Mouse (Mus musculus) MEL (cell line): ENCODE measurements around the gene Dnah17. TPM values are rescaled to one million over a fixed set of nuclear protein-coding genes. Genes with fewer than 3 reads are reported as not detected.

Experiments used
- DNase-seq: peaks from one replicate; pipeline ENCODE4 v3.0.0; 2011; ENCODE audit warnings: low read depth, low spot score
- H3K27ac ChIP-seq: 2 replicates; pipeline ENCODE4 v1.5.1; 2012; ENCODE audit warnings: low read depth, mild to moderate bottlenecking, control low read depth, low read length, moderate library complexity; ENCODE audit not compliant: control insufficient read depth
- H3K27me3 ChIP-seq, 2 experiments: fragments of 150-350 bp in 1 of 2; sonication (generic) in 1 of 2; 2 replicates each; pipeline ENCODE4 v1.6.1; 2012; ENCODE audit warnings: low read length in 2 of 2, mild to moderate bottlenecking in 2 of 2, improper control_type of control experiment in 1 of 2, moderate library complexity in 1 of 2; ENCODE audit not compliant: insufficient read depth in 2 of 2, control insufficient read depth in 1 of 2
- H3K36me3 ChIP-seq, 2 experiments: 2 replicates each; pipeline ENCODE4 v1.6.1; 2012 to 2014; ENCODE audit warnings: low read length in 2 of 2, improper control_type of control experiment in 1 of 2, inconsistent platforms in 1 of 2, mild to moderate bottlenecking in 1 of 2; ENCODE audit not compliant: insufficient read depth in 2 of 2, control insufficient read depth in 1 of 2
- H3K4me1 ChIP-seq, 2 experiments: fragments of 150-350 bp in 1 of 2; sonication (generic) in 1 of 2; 2 replicates each; pipeline ENCODE4 v1.6.1; 2012; ENCODE audit warnings: low read length in 2 of 2, improper control_type of control experiment in 1 of 2, mild to moderate bottlenecking in 1 of 2; ENCODE audit not compliant: insufficient read depth in 2 of 2, control insufficient read depth in 1 of 2
- H3K4me3 ChIP-seq, 2 experiments: fragments of 150-350 bp in 1 of 2; sonication (generic) in 1 of 2; 2 replicates each; pipeline ENCODE4 v1.5.1; 2012; ENCODE audit warnings: low read depth in 2 of 2, low read length in 2 of 2, mild to moderate bottlenecking in 2 of 2, moderate library complexity in 2 of 2, control low read depth in 1 of 2, improper control_type of control experiment in 1 of 2; ENCODE audit not compliant: control insufficient read depth in 1 of 2, insufficient read depth in 1 of 2
- H3K79me2 ChIP-seq: 2 replicates; pipeline ENCODE4 v1.6.1; 2012; ENCODE audit warnings: mild to moderate bottlenecking, low read length, moderate library complexity; ENCODE audit not compliant: control insufficient read depth, poor library complexity, insufficient read depth
- H3K9ac ChIP-seq: 2 replicates; pipeline ENCODE4 v1.6.1; 2012; ENCODE audit warnings: low read depth, mild to moderate bottlenecking, control low read depth, low read length, moderate library complexity; ENCODE audit not compliant: control insufficient read depth, poor library complexity, severe bottlenecking
- H3K9me3 ChIP-seq: fragments of 150-350 bp; sonication (generic); replicated peaks from 2 replicates; pipeline ENCODE4 v1.6.1; 2012; ENCODE audit warnings: mild to moderate bottlenecking, low read length, improper control_type of control experiment, moderate library complexity; ENCODE audit not compliant: insufficient read depth
- CHD2 ChIP-seq: IDR thresholded peaks from 2 replicates; pipeline ENCODE4 v1.6.1; 2011; ENCODE audit warnings: low read length, improper control_type of control experiment
- CTCF ChIP-seq, 3 experiments: IDR thresholded peaks in 2 of 3; conservative IDR thresholded peaks in 1 of 3; 2 replicates each; pipeline ENCODE4 v1.5.1; 2011 to 2012; ENCODE audit warnings: low read length in 3 of 3, low read depth in 2 of 3, mild to moderate bottlenecking in 2 of 3, improper control_type of control experiment in 1 of 3, inconsistent platforms in 1 of 3, mixed read lengths in 1 of 3, moderate library complexity in 1 of 3; ENCODE audit not compliant: control insufficient read depth in 1 of 3, insufficient read depth in 1 of 3, poor library complexity in 1 of 3, severe bottlenecking in 1 of 3
- E2F4 ChIP-seq: IDR thresholded peaks from 2 replicates; pipeline ENCODE4 v1.6.1; 2011; ENCODE audit warnings: low read depth, low read length, improper control_type of control experiment, borderline replicate concordance
- ELF1 ChIP-seq: IDR thresholded peaks from 2 replicates; pipeline ENCODE4 v1.6.1; 2014; ENCODE audit warnings: low read depth, mild to moderate bottlenecking, inconsistent platforms, low read length, improper control_type of control experiment, moderate library complexity
- EP300 ChIP-seq, 2 experiments: IDR thresholded peaks; 2 replicates each; pipeline ENCODE4 v1.6.1; 2011; ENCODE audit warnings: improper control_type of control experiment in 2 of 2, low read length in 2 of 2, low read depth in 1 of 2, mild to moderate bottlenecking in 1 of 2
- MEF2A ChIP-seq: IDR thresholded peaks from 2 replicates; pipeline ENCODE4 v1.6.1; 2014; ENCODE audit warnings: low read depth, mild to moderate bottlenecking, inconsistent platforms, low read length, improper control_type of control experiment; ENCODE audit not compliant: poor library complexity, insufficient replicate concordance, severe bottlenecking; ENCODE audit errors: extremely low read depth
- MYC ChIP-seq: IDR thresholded peaks from 2 replicates; pipeline ENCODE4 v1.6.1; 2011; ENCODE audit warnings: low read depth, mild to moderate bottlenecking, low read length, improper control_type of control experiment, moderate library complexity
- NELFE ChIP-seq: IDR thresholded peaks from 2 replicates; pipeline ENCODE4 v1.6.1; 2011; ENCODE audit warnings: low read depth, low read length, improper control_type of control experiment
- POLR2AphosphoS2 ChIP-seq: IDR thresholded peaks from 2 replicates; pipeline ENCODE4 v1.6.1; 2011; ENCODE audit warnings: low read length, improper control_type of control experiment
- RCOR1 ChIP-seq: IDR thresholded peaks from 2 replicates; pipeline ENCODE4 v1.6.1; 2012; ENCODE audit warnings: low read depth, mild to moderate bottlenecking, inconsistent platforms, low read length, improper control_type of control experiment
- SMC3 ChIP-seq: IDR thresholded peaks from 2 replicates; pipeline ENCODE4 v1.6.1; 2011; ENCODE audit warnings: low read depth, low read length, improper control_type of control experiment
- TBP ChIP-seq: IDR thresholded peaks from 2 replicates; pipeline ENCODE4 v1.8.0; 2011; ENCODE audit warnings: low read depth, low read length, improper control_type of control experiment
- ZC3H11A ChIP-seq: IDR thresholded peaks from 2 replicates; pipeline ENCODE4 v1.6.1; 2012; ENCODE audit warnings: low read depth, mild to moderate bottlenecking, inconsistent platforms, low read length, improper control_type of control experiment
- ZKSCAN1 ChIP-seq: IDR thresholded peaks from 2 replicates; pipeline ENCODE4 v1.6.1; 2012; ENCODE audit warnings: low read depth, mild to moderate bottlenecking, inconsistent platforms, low read length, improper control_type of control experiment, moderate library complexity
- ZMIZ1 ChIP-seq: IDR thresholded peaks from 2 replicates; pipeline ENCODE4 v1.6.1; 2012; ENCODE audit warnings: low read depth, mild to moderate bottlenecking, inconsistent platforms, low read length, improper control_type of control experiment, moderate library complexity
- ZNF384 ChIP-seq: IDR thresholded peaks from 2 replicates; pipeline ENCODE4 v1.6.1; 2012; ENCODE audit warnings: low read depth, mild to moderate bottlenecking, inconsistent platforms, low read length, improper control_type of control experiment
- polyA plus RNA-seq, 2 experiments: library from polyadenylated mRNA; stranded (reverse) in 1 of 2; unstranded in 1 of 2; fragments of >175 nt in 1 of 2; fragments of >200 nt in 1 of 2; gene quantifications; 2 replicates each; pipeline versions ENCODE4 v1.2.1 to v1.2.4; 2012; ENCODE audit warnings: low replicate concordance in 2 of 2, low read depth in 1 of 2; ENCODE audit not compliant: insufficient read length in 2 of 2, insufficient read depth in 1 of 2, missing spikeins in 1 of 2
- total RNA-seq: library from RNA; depleted of rRNA; stranded (reverse); fragments of 300-350 nt; gene quantifications from 2 replicates; pipeline ENCODE4 v1.2.3, GENCODE M21; 2012

Dnah17 gene
- total and polyA plus RNA-seq, 3 experiments: 0.04 to 0.21 TPM; not detected in 1

- Histone ChIP-seq H3K79me2 (no peaks in the 10 kb centered on the region), H3K4me3 (no peak overlapping the region), H3K9ac (no peak overlapping the region), H3K4me1 (peaks cover 2 to 7% of the 10 kb centered on the region in 2 experiments; a peak in 3 of 4 replicates), H3K27ac (no peak overlapping the region), H3K36me3 (no peaks in the 10 kb centered on the region; a peak in 1 of 4 replicates), H3K9me3 (no peaks in the 10 kb centered on the region), H3K27me3 (no peaks in the 10 kb centered on the region)
- no peak for DNase-seq
- TF ChIP-seq CHD2 (no peak), MYC (no peak), ZNF384 (no peak), ELF1 (no peak), EP300 (IDR thresholded peaks at IDR 0.05; ENCODE audit: low read depth in 1 of 2, low read length in 2 of 2) (no peak), ZMIZ1 (no peak), CTCF (IDR thresholded peaks at IDR 0.05 in 2 of 3, conservative IDR thresholded peaks at IDR 0.05 in 1 of 3; ENCODE audit: control insufficient read depth in 1 of 3, insufficient read depth in 1 of 3, low read depth in 2 of 3, low read length in 3 of 3, poor library complexity in 1 of 3, severe bottlenecking in 1 of 3) (no peak), ZC3H11A (no peak), RCOR1 (no peak), POLR2AphosphoS2 (no peak), MEF2A (no peak), E2F4 (no peak), NELFE (no peak), TBP (no peak)
Measured at GRCm38 (mm10) chr11:118088896-118089295, 41.5 kb downstream of the Dnah17 start.

DNA sequence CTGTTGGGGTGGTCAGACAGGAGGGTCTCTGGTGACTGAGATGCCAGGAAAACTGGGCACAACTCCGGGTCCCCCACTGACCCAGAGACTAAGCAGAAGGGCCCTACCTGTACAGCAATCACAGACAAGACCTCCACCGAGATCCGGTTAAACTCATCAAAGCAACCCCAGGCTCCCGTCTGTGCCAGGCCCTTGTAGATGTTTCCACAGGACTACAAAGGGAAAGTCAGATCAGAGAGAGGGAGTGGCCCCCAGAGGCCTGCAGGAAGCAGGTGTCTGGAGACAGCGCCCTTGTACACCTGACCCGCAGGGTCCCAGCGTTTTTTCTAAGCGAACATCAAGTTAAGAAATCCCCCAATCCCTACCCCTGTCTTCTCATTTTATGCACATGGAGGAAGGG, 44.5 kb downstream of the Dnah17 start:
- TF ChIP-seq ZKSCAN1 (no peak), SMC3 (no peak), E2F4 (no peak)
- TF ChIP-seq, all 39 proteins: peak for 0
- Histone ChIP-seq H3K27me3 (peaks cover 0 to 1% of the 10 kb centered on the region in 2 experiments; a peak in 1 of 4 replicates), H3K9ac (no peak overlapping the region), H3K36me3 (no peaks in the 10 kb centered on the region; a peak in 1 of 4 replicates), H3K79me2 (no peaks in the 10 kb centered on the region), H3K9me3 (no peaks in the 10 kb centered on the region), H3K4me1 (peaks cover 2 to 7% of the 10 kb centered on the region in 2 experiments; a peak in 3 of 4 replicates), H3K27ac (no peak overlapping the region), H3K4me3 (no peak overlapping the region)
- no peak for DNase-seq
